Mouse (Mus musculus) myocyte (in vitro differentiated cells): ENCODE measurements around the gene Zic5.

Source experiments
- E2F4 ChIP-seq: IDR thresholded peaks from one replicate; pipeline ENCODE4 v1.6.1; 2011; ENCODE audit warnings: mild to moderate bottlenecking, control low read depth, moderate library complexity; ENCODE audit not compliant: insufficient read depth
- POLR2A ChIP-seq: IDR thresholded peaks from one replicate; pipeline ENCODE4 v1.6.1; 2011; ENCODE audit warnings: low read depth, mild to moderate bottlenecking, control low read depth, moderate library complexity; ENCODE audit not compliant: insufficient read length
- USF1 ChIP-seq: IDR thresholded peaks from one replicate; pipeline ENCODE4 v1.6.1; 2011; ENCODE audit warnings: low read depth, mild to moderate bottlenecking, control low read depth, moderate library complexity

- TF ChIP-seq POLR2A (no peak), E2F4 (no peak), USF1 (no peak)
Observed at GRCm38 (mm10) chr14:122484458-122484843, 19.0 kb upstream of the Zic5 start.
